Mouse (Mus musculus) layer of hippocampus, postnatal 25 days (tissue): Measurements from ENCODE around the gene Lnx1. TPM values are rescaled to one million over a fixed set of nuclear protein-coding genes. Genes with fewer than 3 reads are reported as not detected.
A peak's percentile ranks its signal among the peaks of the same experiment; 100 is the strongest.

ENCODE experiments used
- DNase-seq, 2 experiments: peaks; one replicate each; pipeline ENCODE4 v3.0.0; 2022; ENCODE audit warnings: mixed read lengths in 2 of 2, low spot score in 1 of 2; ENCODE audit errors: extremely low spot score in 1 of 2
- total RNA-seq, 2 experiments: library from RNA; stranded (reverse); gene quantifications; 2 replicates each; pipeline ENCODE4 v1.2.3; 2021

Lnx1 gene
- total RNA-seq, 2 experiments from 2014 or later, result 12.1 to 14.9 TPM

GRCm38 (mm10) chr5:74656410-74656809 is 46.3 kb downstream of the Lnx1 start:
- no peak for DNase-seq

- DNase-seq, result no peak
These were observed 48.2 kb downstream of the Lnx1 start for GRCm38 (mm10) chr5:74654527-74654926.

- DNase-seq, result no peak
These were observed 48.9 kb downstream of the Lnx1 start for GRCm38 (mm10) chr5:74653766-74654165.

- no peak for DNase-seq
These were observed 53.6 kb downstream of the Lnx1 start for GRCm38 (mm10) chr5:74649122-74649521.

GRCm38 (mm10) chr5:74648216-74648615 is 54.5 kb downstream of the Lnx1 start:
- DNase-seq, result no peak

- no peak for DNase-seq
These were observed 55.1 kb downstream of the Lnx1 start for GRCm38 (mm10) chr5:74647584-74647984.

GRCm38 (mm10) chr5:74642291-74642690 is 60.4 kb downstream of the Lnx1 start:
- no peak for DNase-seq

GRCm38 (mm10) chr5:74641000-74641399 is 61.7 kb downstream of the Lnx1 start:
- no peak for DNase-seq

- no peak for DNase-seq
These were observed 62.2 kb downstream of the Lnx1 start for GRCm38 (mm10) chr5:74640504-74640903.

GRCm38 (mm10) chr5:74639516-74639915 is 63.2 kb downstream of the Lnx1 start:
- no peak for DNase-seq

GRCm38 (mm10) chr5:74634391-74634790 is 68.3 kb downstream of the Lnx1 start:
- no peak for DNase-seq

GRCm38 (mm10) chr5:74633453-74633852 is 69.3 kb downstream of the Lnx1 start:
- DNase-seq, result no peak

- no peak for DNase-seq
These were observed 70.2 kb downstream of the Lnx1 start for GRCm38 (mm10) chr5:74632369-74633114.

- DNase-seq, result no peak
These were observed 74.7 kb downstream of the Lnx1 start for GRCm38 (mm10) chr5:74628001-74628400.

- no peak for DNase-seq
These were observed 78.3 kb downstream of the Lnx1 start for GRCm38 (mm10) chr5:74624385-74624784.

GRCm38 (mm10) chr5:74623316-74624000 is 79.3 kb downstream of the Lnx1 start:
- DNase-seq, result no peak

- DNase-seq, result no peak
These were observed 80.8 kb downstream of the Lnx1 start for GRCm38 (mm10) chr5:74621691-74622470.

- DNase-seq, result peak in 1 of 2 experiments; percentile 56
These were observed 84.1 kb downstream of the Lnx1 start for GRCm38 (mm10) chr5:74618573-74619059.

- no peak for DNase-seq
These were observed 84.7 kb downstream of the Lnx1 start for GRCm38 (mm10) chr5:74617816-74618572.

GRCm38 (mm10) chr5:74613491-74614151 is 89.1 kb downstream of the Lnx1 start:
- peak in 1 of 2 experiments; percentile 15 for DNase-seq
